Mouse (Mus musculus) hindbrain, embryonic 15.5 days (tissue): ENCODE measurements around the gene Ctnnd2. TPM values are rescaled to one million over a fixed set of nuclear protein-coding genes. Genes with fewer than 3 reads are reported as not detected.
A peak's percentile ranks its signal among the peaks of the same experiment; 100 is the strongest.

Experiments
- ATAC-seq: fragments of 200-750 bp; cut with Nextera tagmentation; 2 replicates; pipeline ENCODE4 v1.8.0; 2017; ENCODE audit warnings: low read depth, moderate number of reproducible peaks, moderate TSS enrichment; ENCODE audit not compliant: low FRiP score
- H3K27ac ChIP-seq: fragments of 300-500 bp; sonication (generic); replicated peaks from 2 replicates; pipeline ENCODE4 v1.5.1; 2015; ENCODE audit warnings: mild to moderate bottlenecking, inconsistent platforms
- H3K27me3 ChIP-seq: fragments of 300-500 bp; sonication (generic); 2 replicates; pipeline ENCODE4 v1.6.1; 2015; ENCODE audit warnings: control low read depth, inconsistent platforms
- H3K36me3 ChIP-seq: fragments of 300-500 bp; sonication (generic); 2 replicates; pipeline ENCODE4 v1.6.1; 2015; ENCODE audit warnings: control low read depth, inconsistent platforms
- H3K4me1 ChIP-seq: fragments of 300-500 bp; sonication (generic); replicated peaks from 2 replicates; pipeline ENCODE4 v1.6.1; 2015; ENCODE audit warnings: control low read depth, inconsistent platforms
- H3K4me2 ChIP-seq: fragments of 300-500 bp; sonication (generic); 2 replicates; pipeline ENCODE4 v1.6.1; 2015; ENCODE audit warnings: moderate library complexity, mild to moderate bottlenecking, inconsistent platforms
- H3K4me3 ChIP-seq: fragments of 300-500 bp; sonication (generic); 2 replicates; pipeline ENCODE4 v1.5.1; 2015; ENCODE audit warnings: mild to moderate bottlenecking, inconsistent platforms
- H3K9ac ChIP-seq: fragments of 300-500 bp; sonication (generic); 2 replicates; pipeline ENCODE4 v1.6.1; 2015; ENCODE audit warnings: inconsistent platforms
- H3K9me3 ChIP-seq: fragments of 300-500 bp; sonication (generic); 2 replicates; pipeline ENCODE4 v1.6.1; 2016; ENCODE audit warnings: control low read depth, inconsistent platforms
- WGBS: fragments of 180-500 bp; shearing (Covaris S2); methylation state at CpG from one replicate; pipeline ENCODE4 v1.1.7; 2015; 5-methylcytosine and 5-hydroxymethylcytosine counted together
- polyA plus RNA-seq: library from polyadenylated mRNA; unstranded; fragments of >200 nt; fragmentation: Nextera tagmentation; extraction: Ambion mirVana; gene quantifications from 2 replicates; pipeline ENCODE4 v1.2.1, GENCODE M21; 2015

Gene Ctnnd2
- polyA plus RNA-seq, 1 experiment from 2014 or later: 71.8 TPM

DNA sequence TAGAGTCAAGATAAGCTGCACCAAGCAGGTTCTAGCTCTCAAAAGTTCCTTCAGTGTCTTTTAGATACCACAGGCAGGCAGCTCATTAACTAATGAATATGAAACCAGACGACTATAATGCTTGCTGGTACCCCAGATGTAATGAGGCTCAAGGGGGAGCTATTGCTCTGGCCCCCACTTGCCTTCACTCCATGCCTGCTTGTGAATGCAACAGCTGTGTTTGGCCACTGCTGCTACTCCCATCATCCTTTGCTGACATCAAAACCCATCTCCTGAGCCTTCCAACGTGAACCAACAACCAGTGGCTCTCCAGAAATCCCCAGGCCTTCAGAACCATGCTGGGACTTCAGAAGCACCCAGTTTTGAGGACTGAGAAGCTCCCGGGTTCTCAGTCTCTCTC is 883.8 kb downstream of the Ctnnd2 start:
- H3K27me3 ChIP-seq: no peaks in the 10 kb centered on the region
- ATAC-seq: no peak
- no peaks in the 10 kb centered on the region for H3K9me3 ChIP-seq
- H3K4me3 ChIP-seq: no peak overlapping the region
- H3K9ac ChIP-seq: no peak overlapping the region
- no peaks in the 10 kb centered on the region for H3K4me1 ChIP-seq
- H3K36me3 ChIP-seq: no peaks in the 10 kb centered on the region
- 68% methylated on average over 3 of the region's 3 CpGs for WGBS
- no peak overlapping the region for H3K4me2 ChIP-seq
- H3K27ac ChIP-seq: no peak overlapping the region

DNA sequence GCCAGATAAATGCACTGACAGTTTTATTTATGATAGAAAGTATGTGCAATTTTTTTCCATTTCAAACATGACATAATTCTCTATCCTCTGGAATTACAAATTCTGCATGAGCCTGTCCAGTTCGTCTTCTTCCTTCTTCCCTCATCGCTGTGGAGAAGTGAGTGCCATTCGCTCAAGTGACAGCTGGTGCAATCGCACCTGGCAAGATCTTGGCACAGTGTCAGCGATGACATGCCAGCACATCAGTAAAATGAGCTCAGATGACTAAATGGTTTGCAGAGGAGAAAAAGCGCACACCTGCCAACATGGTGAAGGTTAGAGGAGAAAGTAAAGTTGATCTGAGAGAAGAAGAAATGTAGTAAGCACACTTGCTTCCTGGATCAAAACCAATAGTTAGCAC is 885.9 kb downstream of the Ctnnd2 start:
- 79% methylated on average over 6 of the region's 6 CpGs for WGBS
- Histone ChIP-seq H3K4me1 (no peaks in the 10 kb centered on the region), H3K9me3 (no peaks in the 10 kb centered on the region), H3K27ac (no peak overlapping the region), H3K9ac (no peak overlapping the region), H3K4me2 (no peak overlapping the region), H3K4me3 (no peak overlapping the region), H3K27me3 (no peaks in the 10 kb centered on the region), H3K36me3 (no peaks in the 10 kb centered on the region)
- ATAC-seq: no peak

DNA sequence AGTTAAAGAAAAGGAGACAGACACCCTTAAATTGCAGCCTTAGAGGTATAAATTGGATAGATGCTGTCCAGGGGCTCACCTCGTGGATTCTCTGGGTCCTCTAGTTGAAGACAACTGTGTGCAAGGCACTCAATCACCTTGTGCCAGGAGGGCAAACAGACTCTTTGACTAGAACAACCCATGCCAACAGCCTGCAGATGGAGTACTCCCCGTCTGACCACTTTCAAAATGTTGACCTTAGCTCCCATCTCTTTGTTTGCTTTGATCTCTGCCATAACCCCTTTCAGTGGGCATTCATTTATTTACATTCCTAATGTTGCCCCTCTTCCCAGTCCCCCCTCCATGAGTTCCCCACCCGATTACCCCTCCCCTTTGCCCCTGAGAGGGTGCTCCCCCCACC is 891.3 kb downstream of the Ctnnd2 start:
- Histone ChIP-seq H3K27me3 (no peaks in the 10 kb centered on the region), H3K4me2 (no peak overlapping the region), H3K27ac (no peak overlapping the region), H3K9me3 (no peaks in the 10 kb centered on the region), H3K36me3 (no peaks in the 10 kb centered on the region), H3K4me1 (no peaks in the 10 kb centered on the region), H3K9ac (no peak overlapping the region), H3K4me3 (no peak overlapping the region)
- WGBS: 62% methylated on average over 3 of the region's 3 CpGs
- no peak for ATAC-seq

DNA sequence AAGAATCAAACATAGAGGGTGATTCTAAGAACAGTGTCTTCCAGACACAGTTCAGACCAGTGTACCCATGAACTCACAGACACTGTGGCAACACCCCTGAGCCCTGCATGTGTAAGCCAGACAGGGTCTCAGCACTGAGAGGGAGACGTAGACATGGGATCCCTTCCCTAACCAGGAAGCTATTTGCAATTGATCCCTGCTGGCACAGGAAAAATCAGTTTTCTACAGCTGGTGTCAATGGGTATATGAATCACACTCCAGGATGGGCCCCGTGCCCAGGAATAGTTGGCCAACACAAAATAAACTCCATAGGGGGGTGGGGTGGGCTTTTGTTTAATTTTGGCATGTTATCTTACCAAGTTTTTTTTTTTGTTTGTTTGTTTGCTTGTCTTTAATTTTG is 895.7 kb downstream of the Ctnnd2 start:
- Histone ChIP-seq H3K27ac (no peak overlapping the region), H3K9me3 (no peaks in the 10 kb centered on the region), H3K9ac (no peak overlapping the region), H3K4me3 (no peak overlapping the region), H3K4me1 (no peaks in the 10 kb centered on the region), H3K27me3 (no peaks in the 10 kb centered on the region), H3K36me3 (no peaks in the 10 kb centered on the region), H3K4me2 (no peak overlapping the region)
- ATAC-seq: peak; percentile 77; the same call in 1 of the 2 replicates
- 59% methylated on average over 2 of the region's 2 CpGs for WGBS

DNA sequence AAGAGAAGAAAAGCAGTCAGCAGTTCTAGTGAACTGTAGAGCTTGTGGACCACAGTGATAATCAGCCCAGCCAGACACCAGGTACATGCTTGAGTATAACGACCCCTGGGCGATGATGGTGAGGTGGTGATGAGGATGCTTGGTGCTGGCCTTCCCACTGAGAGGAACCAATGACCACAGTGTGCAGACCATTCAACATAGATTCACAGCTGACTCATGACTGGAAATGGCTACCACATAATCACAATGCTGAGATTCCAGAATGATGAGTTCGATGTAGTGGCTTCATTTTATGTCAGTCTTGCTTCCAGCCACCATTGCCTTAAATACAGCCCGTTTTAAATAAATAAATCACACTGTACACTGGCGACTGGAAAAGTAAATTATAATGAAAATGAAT is 897.9 kb downstream of the Ctnnd2 start:
- no peaks in the 10 kb centered on the region for H3K36me3 ChIP-seq
- 87% methylated on average over 5 of the region's 5 CpGs for WGBS
- no peak overlapping the region for H3K9ac ChIP-seq
- no peaks in the 10 kb centered on the region for H3K4me1 ChIP-seq
- H3K27me3 ChIP-seq: no peaks in the 10 kb centered on the region
- no peak overlapping the region for H3K4me2 ChIP-seq
- no peak overlapping the region for H3K27ac ChIP-seq
- no peaks in the 10 kb centered on the region for H3K9me3 ChIP-seq
- no peak for ATAC-seq
- H3K4me3 ChIP-seq: no peak overlapping the region
